Mouse (Mus musculus): ENCODE data around the gene Lrrc32. TPM values are rescaled to one million over a fixed set of nuclear protein-coding genes. Genes with fewer than 3 reads are reported as not detected.

The Lrrc32 gene
- polyA plus RNA-seq, 1 experiment = 11.2 TPM

GRCm38 (mm10) chr7:98523813-98524361, 34.8 kb downstream of the Lrrc32 start:
- Histone ChIP-seq H3K36me3 (ENCODE audit: control insufficient read depth, insufficient read depth, low read length) (no peaks in the 10 kb centered on the region), H3K4me1 (ENCODE audit: control insufficient read depth, insufficient read depth, insufficient read length) (peaks cover 19% of the 10 kb centered on the region; the same call in 1 of the 2 replicates), H3K27me3 (ENCODE audit: control insufficient read depth, insufficient read depth, low read length) (no peaks in the 10 kb centered on the region), H3K4me3 (ENCODE audit: extremely low read depth, insufficient read depth, insufficient read length) (no peak overlapping the region), H3K27ac (ENCODE audit: insufficient read depth, low read length) (no peak overlapping the region)
- no peak for DNase-seq (ENCODE audit: low read depth in 1 of 2, low spot score in 2 of 2)
- WGBS = 2% methylated on average over 7 of the region's 7 CpGs
- TF ChIP-seq CTCF (IDR thresholded peaks at IDR 0.05; ENCODE audit: extremely low read depth, insufficient read depth, insufficient read length, insufficient replicate concordance) (no peak), POLR2A (IDR thresholded peaks at IDR 0.05; ENCODE audit: low read depth, low read length) (no peak)

GRCm38 (mm10) chr7:98524401-98524800, 35.3 kb downstream of the Lrrc32 start:
- no peaks in the 10 kb centered on the region for H3K36me3 ChIP-seq (ENCODE audit: control insufficient read depth, insufficient read depth, low read length)
- 80% methylated on average over 6 of the region's 6 CpGs for WGBS
- H3K27ac ChIP-seq (ENCODE audit: insufficient read depth, low read length) = no peak overlapping the region
- no peak for TF ChIP-seq CTCF (IDR thresholded peaks at IDR 0.05; ENCODE audit: extremely low read depth, insufficient read depth, insufficient read length, insufficient replicate concordance)
- no peak for TF ChIP-seq POLR2A (IDR thresholded peaks at IDR 0.05; ENCODE audit: low read depth, low read length)
- H3K4me3 ChIP-seq (ENCODE audit: extremely low read depth, insufficient read depth, insufficient read length) = no peak overlapping the region
- no peak for DNase-seq (ENCODE audit: low read depth in 1 of 2, low spot score in 2 of 2)
- H3K27me3 ChIP-seq (ENCODE audit: control insufficient read depth, insufficient read depth, low read length) = no peaks in the 10 kb centered on the region
- H3K4me1 ChIP-seq (ENCODE audit: control insufficient read depth, insufficient read depth, insufficient read length) = peaks cover 19% of the 10 kb centered on the region; the same call in 1 of the 2 replicates

GRCm38 (mm10) chr7:98524869-98525699, 36.0 kb downstream of the Lrrc32 start:
- no peaks in the 10 kb centered on the region for H3K27me3 ChIP-seq (ENCODE audit: control insufficient read depth, insufficient read depth, low read length)
- DNase-seq (ENCODE audit: low read depth in 1 of 2, low spot score in 2 of 2) = no peak
- no peak overlapping the region for H3K27ac ChIP-seq (ENCODE audit: insufficient read depth, low read length)
- TF ChIP-seq CTCF (IDR thresholded peaks at IDR 0.05; ENCODE audit: extremely low read depth, insufficient read depth, insufficient read length, insufficient replicate concordance) (no peak), POLR2A (IDR thresholded peaks at IDR 0.05; ENCODE audit: low read depth, low read length) (no peak)
- peaks cover 19% of the 10 kb centered on the region; the same call in 1 of the 2 replicates for H3K4me1 ChIP-seq (ENCODE audit: control insufficient read depth, insufficient read depth, insufficient read length)
- no peak overlapping the region for H3K4me3 ChIP-seq (ENCODE audit: extremely low read depth, insufficient read depth, insufficient read length)
- no peaks in the 10 kb centered on the region for H3K36me3 ChIP-seq (ENCODE audit: control insufficient read depth, insufficient read depth, low read length)
- WGBS = 90% methylated on average over 6 of the region's 6 CpGs

GRCm38 (mm10) chr7:98527085-98527484, 38.0 kb downstream of the Lrrc32 start:
- WGBS = 88% methylated on average over 3 of the region's 3 CpGs
- no peak for TF ChIP-seq POLR2A (IDR thresholded peaks at IDR 0.05; ENCODE audit: low read depth, low read length)
- no peak for TF ChIP-seq CTCF (IDR thresholded peaks at IDR 0.05; ENCODE audit: extremely low read depth, insufficient read depth, insufficient read length, insufficient replicate concordance)
- no peak for DNase-seq (ENCODE audit: low read depth in 1 of 2, low spot score in 2 of 2)
- Histone ChIP-seq H3K27ac (ENCODE audit: insufficient read depth, low read length) (no peak overlapping the region), H3K4me1 (ENCODE audit: control insufficient read depth, insufficient read depth, insufficient read length) (peaks cover 24% of the 10 kb centered on the region; the same call in 1 of the 2 replicates), H3K36me3 (ENCODE audit: control insufficient read depth, insufficient read depth, low read length) (no peaks in the 10 kb centered on the region), H3K4me3 (ENCODE audit: extremely low read depth, insufficient read depth, insufficient read length) (no peak overlapping the region), H3K27me3 (ENCODE audit: control insufficient read depth, insufficient read depth, low read length) (no peaks in the 10 kb centered on the region)

- peaks cover 31% of the 10 kb centered on the region; the same call in 1 of the 2 replicates for H3K4me1 ChIP-seq (ENCODE audit: control insufficient read depth, insufficient read depth, insufficient read length)
- no peak for DNase-seq (ENCODE audit: low read depth in 1 of 2, low spot score in 2 of 2)
- H3K27me3 ChIP-seq (ENCODE audit: control insufficient read depth, insufficient read depth, low read length) = no peaks in the 10 kb centered on the region
- WGBS = 36% methylated on average over 7 of the region's 7 CpGs
- H3K27ac ChIP-seq (ENCODE audit: insufficient read depth, low read length) = no peak overlapping the region
- H3K36me3 ChIP-seq (ENCODE audit: control insufficient read depth, insufficient read depth, low read length) = no peaks in the 10 kb centered on the region
- no peak overlapping the region for H3K4me3 ChIP-seq (ENCODE audit: extremely low read depth, insufficient read depth, insufficient read length)
- no peak for TF ChIP-seq CTCF (IDR thresholded peaks at IDR 0.05; ENCODE audit: extremely low read depth, insufficient read depth, insufficient read length, insufficient replicate concordance)
- no peak for TF ChIP-seq POLR2A (IDR thresholded peaks at IDR 0.05; ENCODE audit: low read depth, low read length)
These were observed 42.5 kb downstream of the Lrrc32 start for GRCm38 (mm10) chr7:98531612-98532011.

GRCm38 (mm10) chr7:98532981-98533380, 43.9 kb downstream of the Lrrc32 start:
- H3K27ac ChIP-seq (ENCODE audit: insufficient read depth, low read length) = no peak overlapping the region
- H3K36me3 ChIP-seq (ENCODE audit: control insufficient read depth, insufficient read depth, low read length) = no peaks in the 10 kb centered on the region
- TF ChIP-seq CTCF (IDR thresholded peaks at IDR 0.05; ENCODE audit: extremely low read depth, insufficient read depth, insufficient read length, insufficient replicate concordance) (no peak), POLR2A (IDR thresholded peaks at IDR 0.05; ENCODE audit: low read depth, low read length) (no peak)
- H3K27me3 ChIP-seq (ENCODE audit: control insufficient read depth, insufficient read depth, low read length) = no peaks in the 10 kb centered on the region
- peaks cover 31% of the 10 kb centered on the region; the same call in 1 of the 2 replicates for H3K4me1 ChIP-seq (ENCODE audit: control insufficient read depth, insufficient read depth, insufficient read length)
- WGBS = 88% methylated on average over 4 of the region's 4 CpGs
- no peak for DNase-seq (ENCODE audit: low read depth in 1 of 2, low spot score in 2 of 2)
- no peak overlapping the region for H3K4me3 ChIP-seq (ENCODE audit: extremely low read depth, insufficient read depth, insufficient read length)
